In genomic region chr1:120264861-120265686, GRCm38 (mm10) we compare ENCODE assay signal across 8 mouse cellular contexts. TPM values are rescaled to one million over a fixed set of nuclear protein-coding genes. Genes with fewer than 3 reads are reported as not detected.
DNase-seq lines count a peak whose midpoint lies in the region; ATAC-seq lines count a peak whose summit lies in the region.

No protein-coding gene starts in this region.

- H3K27me3 ChIP-seq in hindbrain, embryonic 16.5 days (replicated peaks; ENCODE audit: control insufficient read depth, insufficient read depth, low read length): 0 out of 2 replicates have a peak, but pooled peaks cover 3% of the 10 kb centered on the region

- peak overlapping the region; percentile 73 for H3K9ac ChIP-seq in hindbrain, embryonic 16.5 days (ENCODE audit: low read depth, low read length)

- H3K4me3 ChIP-seq in hindbrain, embryonic 16.5 days (ENCODE audit: low read length): peak overlapping the region; percentile 60

- H3K36me3 ChIP-seq in hindbrain, embryonic 16.5 days (ENCODE audit: control insufficient read depth, insufficient read depth, low read length): no peaks in the 10 kb centered on the region

- peak; percentile 92 for ATAC-seq in hindbrain, embryonic 16.5 days

- H3K4me2 ChIP-seq in hindbrain, embryonic 16.5 days (ENCODE audit: low read length): peak overlapping the region; percentile 99

- no peaks in the 10 kb centered on the region for H3K9me3 ChIP-seq in hindbrain, embryonic 16.5 days (ENCODE audit: control insufficient read depth, low read length)

- peaks cover 10% of the 10 kb centered on the region for H3K4me1 ChIP-seq in hindbrain, embryonic 16.5 days (ENCODE audit: control insufficient read depth, insufficient read depth, low read depth, low read length)

- H3K27ac ChIP-seq in hindbrain, embryonic 16.5 days (ENCODE audit: low read depth, low read length): no peak overlapping the region

- DNase-seq in WW6 (ENCODE audit: low read depth, low spot score): peak; percentile 38
- peak; percentile 41 to 69 for DNase-seq in cerebellum, postnatal 4 days (ENCODE audit: low spot score in 2 of 2)
- peak; percentile 89 for DNase-seq in gastrocnemius, adult 18-20 months (ENCODE audit: low spot score)
- peak; percentile 55 to 65 for DNase-seq in left cerebral cortex, adult 18-20 months (ENCODE audit: low spot score in 2 of 2)
- DNase-seq in lung, postnatal 4 days: peak; percentile 89 to 94
- DNase-seq in retina, postnatal 7 days (ENCODE audit: low read depth, low spot score): peak; percentile 44
- DNase-seq in urinary bladder, adult 18-20 months (ENCODE audit: low spot score in 2 of 2): peak; percentile 89 to 91

- 2% methylated on average over 40 of the region's 40 CpGs for WGBS in hindbrain, embryonic 16.5 days

RNA-seq across cellular contexts. Expression of gene Steap3, which starts 7.4 kb away (rescaled TPM):
- 10 to 100 TPM; 18.8 to 18.9 TPM for total RNA-seq in gastrocnemius, adult 18-20 months (2021)
- 4.9 and 5.1 TPM in 2 replicates for polyA plus RNA-seq in hindbrain, embryonic 16.5 days (2015; fragmentation: Nextera tagmentation; extraction: Ambion mirVana)
- total RNA-seq in left cerebral cortex, adult 18-20 months (2021): 1 to 10 TPM; 4.8 to 5.6 TPM

Comparison
In these comparisons a context has a peak if more than half of its experiments do, and no peak if none do; other contexts are left out.
1. DNase-seq: peak in every context shown above with its lines; median percentile 92 in lung, postnatal 4 days; 90 in urinary bladder, adult 18-20 months; 89 in gastrocnemius, adult 18-20 months; 60 in left cerebral cortex, adult 18-20 months; 55 in cerebellum, postnatal 4 days; 44 in retina, postnatal 7 days; 38 in WW6.